Mouse (Mus musculus) kidney, postnatal 4 days (tissue): ENCODE results near the gene Llph.
A peak's percentile ranks its signal among the peaks of the same experiment; 100 is the strongest.

ENCODE experiments used
- DNase-seq, 2 experiments: peaks; one replicate each; pipeline ENCODE4 v3.0.0; 2021; ENCODE audit warnings: mixed read lengths in 2 of 2

Gene Llph

DNA sequence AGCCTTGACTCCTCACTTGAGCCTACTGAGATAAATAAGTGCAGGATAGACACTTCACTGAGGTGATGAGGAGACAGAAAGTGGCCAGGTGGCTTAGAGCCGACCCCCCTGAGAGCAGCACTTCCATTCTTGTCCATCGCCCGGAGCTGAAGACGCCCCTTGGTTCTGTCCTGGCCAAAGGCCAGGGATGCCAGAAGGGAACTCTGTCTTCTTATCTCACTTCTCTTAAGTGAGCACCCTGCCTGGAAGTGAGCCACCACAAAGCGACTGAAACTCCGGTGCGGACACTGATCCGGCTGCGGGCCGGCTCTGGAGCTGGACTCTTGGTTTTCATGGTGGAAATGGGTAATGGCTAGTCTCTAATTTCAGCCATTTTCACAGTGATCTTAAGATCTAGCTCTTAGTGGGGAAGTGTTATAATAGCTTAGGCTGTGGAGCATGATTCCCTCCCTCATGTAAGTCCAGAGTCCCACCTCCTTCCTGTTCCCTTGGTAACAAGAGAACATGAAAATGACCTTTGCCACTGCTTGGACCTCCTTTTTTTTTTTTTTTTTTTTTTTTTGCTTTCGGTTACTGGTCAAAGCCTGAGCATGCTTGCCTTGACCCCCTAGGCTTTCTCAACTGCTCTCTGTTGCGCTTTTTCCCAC, 52.7 kb downstream of the Llph start:
- peak in 1 of 2 experiments; percentile 12 for DNase-seq

DNA sequence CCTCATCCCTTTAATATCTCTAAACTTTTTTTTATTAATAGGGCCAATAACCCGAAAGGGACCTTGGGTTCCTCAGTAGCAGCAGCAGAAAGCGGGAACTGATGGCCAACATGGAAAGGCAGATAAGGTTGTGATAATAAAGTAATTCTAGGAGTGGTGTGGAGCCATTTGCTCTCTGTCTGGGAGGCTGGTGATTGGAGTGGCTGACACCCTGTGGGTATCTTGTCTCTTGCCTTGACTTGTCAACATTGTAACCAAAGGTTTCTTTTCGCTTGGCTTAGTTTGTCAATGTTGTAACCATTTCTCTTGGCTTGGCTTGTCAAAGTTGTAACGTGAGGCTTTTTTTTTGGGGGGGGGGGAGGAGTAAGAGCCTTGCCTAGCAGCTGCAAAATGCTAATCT, 53.5 kb downstream of the Llph start:
- DNase-seq: no peak

- DNase-seq: no peak
Observed at GRCm38 (mm10) chr10:120281700-120282099, 54.8 kb downstream of the Llph start.
